Mouse (Mus musculus) left cerebral cortex, postnatal 36 days (tissue): ENCODE measurements around the gene Fam3c. TPM values are rescaled to one million over a fixed set of nuclear protein-coding genes. Genes with fewer than 3 reads are reported as not detected.

ENCODE experiments used
- DNase-seq, 2 experiments: peaks; one replicate each; pipeline ENCODE4 v3.0.0; 2021 to 2022; ENCODE audit warnings: low spot score in 2 of 2, mixed read lengths in 1 of 2
- intact Hi-C: fragments of 180-260 bp; cut with DNase I; formaldehyde crosslinking; loops from one replicate; pipeline ENCODE4 v1.15.1; 2025
- total RNA-seq, 2 experiments: library from RNA; stranded (reverse); gene quantifications; 2 replicates each; pipeline ENCODE4 v1.2.3; 2021

Gene Fam3c
- total RNA-seq, 2 experiments from 2014 or later: 86.8 to 88.0 TPM

DNA sequence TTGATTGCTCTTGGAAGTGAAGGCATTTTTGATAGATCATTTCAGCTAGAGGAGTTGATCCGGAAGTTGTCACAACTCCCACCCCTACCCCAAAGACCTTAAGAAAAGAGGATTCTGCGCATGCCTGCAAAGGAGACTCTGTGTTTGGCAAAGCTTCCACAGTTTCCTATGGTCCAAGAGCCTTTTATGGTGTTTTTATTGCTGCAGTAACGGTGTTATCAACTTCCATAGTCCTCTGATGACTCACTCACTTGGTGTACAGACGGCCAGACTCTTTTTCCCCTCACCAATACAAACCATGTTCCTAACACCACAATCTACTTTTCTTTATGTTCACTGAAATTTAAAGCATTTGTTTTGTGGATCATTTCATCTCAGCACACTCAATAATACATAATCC lies 97.3 kb downstream of the Fam3c start:
- intact Hi-C loops: no loop called here
- DNase-seq: no peak

Other genes with a start within 250 kb of the Fam3c start
- gene Wnt16, start 68.0 kb downstream of the Fam3c start, total RNA-seq: 1 to 10 TPM in 1 of 2 experiments, under 1 TPM in 1; 0.69 to 1.2 TPM